Mouse (Mus musculus): Measurements from ENCODE around the gene Iqsec1. TPM values are rescaled to one million over a fixed set of nuclear protein-coding genes. Genes with fewer than 3 reads are reported as not detected.
A peak's percentile ranks its signal among the peaks of the same experiment; 100 is the strongest.

Gene Iqsec1
- polyA plus RNA-seq, 1 experiment from 2014 or later = 17.9 TPM

- Histone ChIP-seq H3K36me3 (no peaks in the 10 kb centered on the region), H3K4me2 (replicated peaks) (no peak overlapping the region), H3K9me3 (no peaks in the 10 kb centered on the region), H3K27ac (no peak overlapping the region), H3K4me1 (peaks cover 9% of the 10 kb centered on the region; the same call in 1 of the 2 replicates), H3K4me3 (no peak overlapping the region), H3K9ac (no peak overlapping the region), H3K27me3 (replicated peaks) (no peaks in the 10 kb centered on the region)
- ATAC-seq (ENCODE audit: low FRiP score, low read depth) = no peak
- WGBS = 42% methylated on average over 7 of the region's 7 CpGs
These were observed 13.1 kb upstream of the Iqsec1 start for GRCm38 (mm10) chr6:91001566-91001965.

GRCm38 (mm10) chr6:91000819-91001525, 12.5 kb upstream of the Iqsec1 start:
- no peaks in the 10 kb centered on the region for H3K27me3 ChIP-seq (replicated peaks)
- H3K4me3 ChIP-seq = no peak overlapping the region
- H3K9ac ChIP-seq = no peak overlapping the region
- H3K9me3 ChIP-seq = no peaks in the 10 kb centered on the region
- no peaks in the 10 kb centered on the region for H3K36me3 ChIP-seq
- peak; percentile 33 for ATAC-seq (ENCODE audit: low FRiP score, low read depth)
- H3K4me2 ChIP-seq (replicated peaks) = peak overlapping the region; percentile 34
- 8% methylated on average over 15 of the region's 15 CpGs for whole genome bisulfite sequencing
- H3K4me1 ChIP-seq = peaks cover 9% of the 10 kb centered on the region; the same call in 1 of the 2 replicates
- no peak overlapping the region for H3K27ac ChIP-seq

GRCm38 (mm10) chr6:90999176-90999575, 10.7 kb upstream of the Iqsec1 start:
- H3K27me3 ChIP-seq (replicated peaks) = no peaks in the 10 kb centered on the region
- peaks cover 9% of the 10 kb centered on the region; the same call in 1 of the 2 replicates for H3K4me1 ChIP-seq
- no peaks in the 10 kb centered on the region for H3K9me3 ChIP-seq
- no peak overlapping the region for H3K4me3 ChIP-seq
- H3K27ac ChIP-seq = no peak overlapping the region
- ATAC-seq (ENCODE audit: low FRiP score, low read depth) = no peak
- no peaks in the 10 kb centered on the region for H3K36me3 ChIP-seq
- WGBS = 91% methylated on average over 4 of the region's 4 CpGs
- H3K9ac ChIP-seq = no peak overlapping the region
- H3K4me2 ChIP-seq (replicated peaks) = no peak overlapping the region

- ATAC-seq (ENCODE audit: low FRiP score, low read depth) = no peak
- H3K9me3 ChIP-seq = 0 out of 2 replicates have a peak, but pooled peaks cover 5% of the 10 kb centered on the region
- 95% methylated on average over 3 of the region's 3 CpGs for WGBS
- no peak overlapping the region for H3K4me3 ChIP-seq
- H3K27me3 ChIP-seq (replicated peaks) = no peaks in the 10 kb centered on the region
- H3K4me2 ChIP-seq (replicated peaks) = no peak overlapping the region
- H3K36me3 ChIP-seq = no peaks in the 10 kb centered on the region
- H3K27ac ChIP-seq = no peak overlapping the region
- peaks cover 9% of the 10 kb centered on the region; the same call in 1 of the 2 replicates for H3K4me1 ChIP-seq
- H3K9ac ChIP-seq = no peak overlapping the region
These were observed 8.5 kb upstream of the Iqsec1 start for GRCm38 (mm10) chr6:90997025-90997424.

- Histone ChIP-seq H3K9me3 (0 out of 2 replicates have a peak, but pooled peaks cover 8% of the 10 kb centered on the region), H3K4me2 (replicated peaks) (no peak overlapping the region), H3K9ac (no peak overlapping the region), H3K36me3 (no peaks in the 10 kb centered on the region), H3K27me3 (replicated peaks) (no peaks in the 10 kb centered on the region), H3K4me1 (peaks cover 7% of the 10 kb centered on the region; the same call in 1 of the 2 replicates), H3K27ac (no peak overlapping the region), H3K4me3 (no peak overlapping the region)
- WGBS = 89% methylated on average over 2 of the region's 2 CpGs
- no peak for ATAC-seq (ENCODE audit: low FRiP score, low read depth)
These were observed 7.7 kb upstream of the Iqsec1 start for GRCm38 (mm10) chr6:90996181-90996580.

- Histone ChIP-seq H3K4me1 (peaks cover 13% of the 10 kb centered on the region), H3K9me3 (peaks cover 14% of the 10 kb centered on the region; the same call in 1 of the 2 replicates), H3K4me2 (replicated peaks) (peak overlapping the region; percentile 100), H3K4me3 (peak overlapping the region; percentile 73), H3K27me3 (replicated peaks) (peaks cover 4% of the 10 kb centered on the region), H3K9ac (peak overlapping the region; percentile 73), H3K27ac (no peak overlapping the region), H3K36me3 (no peaks in the 10 kb centered on the region)
- ATAC-seq (ENCODE audit: low FRiP score, low read depth) = peak; percentile 31
- under 1% methylated on average over 59 of the region's 59 CpGs for WGBS
These were observed 223 bp downstream of the Iqsec1 start for GRCm38 (mm10) chr6:90988299-90988625.

GRCm38 (mm10) chr6:90987561-90988298, 755 bp downstream of the Iqsec1 start:
- H3K4me2 ChIP-seq (replicated peaks) = peak overlapping the region; percentile 100
- H3K9ac ChIP-seq = peak overlapping the region; percentile 73
- H3K27me3 ChIP-seq (replicated peaks) = peaks cover 4% of the 10 kb centered on the region
- peak; percentile 19 for ATAC-seq (ENCODE audit: low FRiP score, low read depth)
- H3K36me3 ChIP-seq = no peaks in the 10 kb centered on the region
- no peak overlapping the region for H3K27ac ChIP-seq
- peaks cover 12% of the 10 kb centered on the region; the same call in 1 of the 2 replicates for H3K9me3 ChIP-seq
- peaks cover 13% of the 10 kb centered on the region for H3K4me1 ChIP-seq
- under 1% methylated on average over 76 of the region's 76 CpGs for WGBS
- H3K4me3 ChIP-seq = peak overlapping the region; percentile 73

GRCm38 (mm10) chr6:90984101-90984500, 4.4 kb downstream of the Iqsec1 start:
- Histone ChIP-seq H3K4me3 (no peak overlapping the region), H3K9ac (no peak overlapping the region), H3K9me3 (no peaks in the 10 kb centered on the region), H3K36me3 (no peaks in the 10 kb centered on the region), H3K4me1 (peaks cover 13% of the 10 kb centered on the region), H3K27ac (no peak overlapping the region), H3K27me3 (replicated peaks) (peaks cover 4% of the 10 kb centered on the region), H3K4me2 (replicated peaks) (no peak overlapping the region)
- ATAC-seq (ENCODE audit: low FRiP score, low read depth) = no peak
- 58% methylated on average over 3 of the region's 3 CpGs for WGBS

- H3K27me3 ChIP-seq (replicated peaks) = no peaks in the 10 kb centered on the region
- 83% methylated on average over 2 of the region's 2 CpGs for whole genome bisulfite sequencing
- H3K27ac ChIP-seq = no peak overlapping the region
- no peak overlapping the region for H3K4me3 ChIP-seq
- no peak for ATAC-seq (ENCODE audit: low FRiP score, low read depth)
- no peaks in the 10 kb centered on the region for H3K4me1 ChIP-seq
- no peak overlapping the region for H3K4me2 ChIP-seq (replicated peaks)
- no peaks in the 10 kb centered on the region for H3K9me3 ChIP-seq
- no peaks in the 10 kb centered on the region for H3K36me3 ChIP-seq
- no peak overlapping the region for H3K9ac ChIP-seq
These were observed 14.2 kb downstream of the Iqsec1 start for GRCm38 (mm10) chr6:90974279-90974678.

GRCm38 (mm10) chr6:90969341-90969871, 19.1 kb downstream of the Iqsec1 start:
- Histone ChIP-seq H3K4me3 (no peak overlapping the region), H3K36me3 (no peaks in the 10 kb centered on the region), H3K27me3 (replicated peaks) (no peaks in the 10 kb centered on the region), H3K27ac (no peak overlapping the region), H3K4me1 (no peaks in the 10 kb centered on the region), H3K9ac (no peak overlapping the region), H3K9me3 (no peaks in the 10 kb centered on the region), H3K4me2 (replicated peaks) (no peak overlapping the region)
- WGBS = 51% methylated on average over 2 of the region's 2 CpGs
- ATAC-seq (ENCODE audit: low FRiP score, low read depth) = no peak

- 82% methylated on average over 4 of the region's 4 CpGs for WGBS
- no peaks in the 10 kb centered on the region for H3K27me3 ChIP-seq (replicated peaks)
- no peaks in the 10 kb centered on the region for H3K36me3 ChIP-seq
- no peak overlapping the region for H3K9ac ChIP-seq
- H3K4me1 ChIP-seq = no peaks in the 10 kb centered on the region
- H3K4me3 ChIP-seq = no peak overlapping the region
- ATAC-seq (ENCODE audit: low FRiP score, low read depth) = no peak
- no peak overlapping the region for H3K27ac ChIP-seq
- H3K4me2 ChIP-seq (replicated peaks) = no peak overlapping the region
- H3K9me3 ChIP-seq = no peaks in the 10 kb centered on the region
These were observed 35.1 kb downstream of the Iqsec1 start for GRCm38 (mm10) chr6:90953349-90953748.

- no peak overlapping the region for H3K27ac ChIP-seq
- no peaks in the 10 kb centered on the region for H3K36me3 ChIP-seq
- no peak overlapping the region for H3K4me3 ChIP-seq
- no peaks in the 10 kb centered on the region for H3K9me3 ChIP-seq
- H3K4me1 ChIP-seq = no peaks in the 10 kb centered on the region
- WGBS = 88% methylated on average over 2 of the region's 2 CpGs
- ATAC-seq (ENCODE audit: low FRiP score, low read depth) = no peak
- H3K9ac ChIP-seq = no peak overlapping the region
- no peak overlapping the region for H3K4me2 ChIP-seq (replicated peaks)
- H3K27me3 ChIP-seq (replicated peaks) = no peaks in the 10 kb centered on the region
These were observed 37.5 kb downstream of the Iqsec1 start for GRCm38 (mm10) chr6:90950936-90951335.
